Mouse (Mus musculus): ENCODE results near the gene Grk3. TPM values are rescaled to one million over a fixed set of nuclear protein-coding genes. Genes with fewer than 3 reads are reported as not detected.
A peak's percentile ranks its signal among the peaks of the same experiment; 100 is the strongest.

The Grk3 gene
- polyA plus RNA-seq, 1 experiment: 33.9 TPM

GRCm38 (mm10) chr5:112886687-112887491 lies 128.7 kb downstream of the Grk3 start:
- H3K4me1 ChIP-seq (ENCODE audit: control insufficient read depth, insufficient read depth, low read length): no peaks in the 10 kb centered on the region
- no peak overlapping the region for H3K27ac ChIP-seq (ENCODE audit: insufficient read depth, low read depth, low read length)
- no peak overlapping the region for H3K4me3 ChIP-seq (ENCODE audit: insufficient read depth, low read length)
- TF ChIP-seq POLR2A (IDR thresholded peaks at IDR 0.05; ENCODE audit: borderline replicate concordance, low read depth, low read length) (no peak), CTCF (IDR thresholded peaks at IDR 0.05; ENCODE audit: low read depth, low read length) (no peak)

GRCm38 (mm10) chr5:112877391-112878115 lies 138.0 kb downstream of the Grk3 start:
- TF ChIP-seq CTCF (IDR thresholded peaks at IDR 0.05; ENCODE audit: low read depth, low read length) (no peak), POLR2A (IDR thresholded peaks at IDR 0.05; ENCODE audit: borderline replicate concordance, low read depth, low read length) (no peak)
- Histone ChIP-seq H3K27ac (ENCODE audit: insufficient read depth, low read depth, low read length) (no peak overlapping the region), H3K4me1 (ENCODE audit: control insufficient read depth, insufficient read depth, low read length) (no peaks in the 10 kb centered on the region), H3K4me3 (ENCODE audit: insufficient read depth, low read length) (no peak overlapping the region)

GRCm38 (mm10) chr5:112876846-112877390 lies 138.7 kb downstream of the Grk3 start:
- H3K4me3 ChIP-seq (ENCODE audit: insufficient read depth, low read length): no peak overlapping the region
- TF ChIP-seq POLR2A (IDR thresholded peaks at IDR 0.05; ENCODE audit: borderline replicate concordance, low read depth, low read length) (no peak), CTCF (IDR thresholded peaks at IDR 0.05; ENCODE audit: low read depth, low read length) (no peak; the same call in 1 of the 2 replicates)
- no peak overlapping the region for H3K27ac ChIP-seq (ENCODE audit: insufficient read depth, low read depth, low read length)

GRCm38 (mm10) chr5:112872999-112873398 lies 142.6 kb downstream of the Grk3 start:
- Histone ChIP-seq H3K4me3 (ENCODE audit: insufficient read depth, low read length) (no peak overlapping the region), H3K27ac (ENCODE audit: insufficient read depth, low read depth, low read length) (no peak overlapping the region), H3K4me1 (ENCODE audit: control insufficient read depth, insufficient read depth, low read length) (no peaks in the 10 kb centered on the region)
- TF ChIP-seq CTCF (IDR thresholded peaks at IDR 0.05; ENCODE audit: low read depth, low read length) (no peak), POLR2A (IDR thresholded peaks at IDR 0.05; ENCODE audit: borderline replicate concordance, low read depth, low read length) (no peak)

More at GRCm38 (mm10) chr5:112876846-112877390, 138.7 kb downstream of the Grk3 start:
- no peaks in the 10 kb centered on the region for H3K4me1 ChIP-seq (ENCODE audit: control insufficient read depth, insufficient read depth, low read length)

- Histone ChIP-seq H3K27ac (ENCODE audit: insufficient read depth, low read depth, low read length) (no peak overlapping the region), H3K4me3 (ENCODE audit: insufficient read depth, low read length) (no peak overlapping the region), H3K4me1 (ENCODE audit: control insufficient read depth, insufficient read depth, low read length) (no peaks in the 10 kb centered on the region)
- TF ChIP-seq CTCF (IDR thresholded peaks at IDR 0.05; ENCODE audit: low read depth, low read length) (peak; percentile 61), POLR2A (IDR thresholded peaks at IDR 0.05; ENCODE audit: borderline replicate concordance, low read depth, low read length) (no peak)
Observed at GRCm38 (mm10) chr5:112870729-112871128, 144.9 kb downstream of the Grk3 start.

- TF ChIP-seq POLR2A (IDR thresholded peaks at IDR 0.05; ENCODE audit: borderline replicate concordance, low read depth, low read length) (no peak), CTCF (IDR thresholded peaks at IDR 0.05; ENCODE audit: low read depth, low read length) (no peak)
- no peak overlapping the region for H3K4me3 ChIP-seq (ENCODE audit: insufficient read depth, low read length)
- H3K4me1 ChIP-seq (ENCODE audit: control insufficient read depth, insufficient read depth, low read length): no peaks in the 10 kb centered on the region
- no peak overlapping the region for H3K27ac ChIP-seq (ENCODE audit: insufficient read depth, low read depth, low read length)
Observed at GRCm38 (mm10) chr5:112868620-112869019, 147.0 kb downstream of the Grk3 start.

- TF ChIP-seq POLR2A (IDR thresholded peaks at IDR 0.05; ENCODE audit: borderline replicate concordance, low read depth, low read length): no peak
- peak; percentile 52; the same call in 1 of the 2 replicates for TF ChIP-seq CTCF (IDR thresholded peaks at IDR 0.05; ENCODE audit: low read depth, low read length)
- Histone ChIP-seq H3K4me3 (ENCODE audit: insufficient read depth, low read length) (no peak overlapping the region), H3K4me1 (ENCODE audit: control insufficient read depth, insufficient read depth, low read length) (no peaks in the 10 kb centered on the region), H3K27ac (ENCODE audit: insufficient read depth, low read depth, low read length) (no peak overlapping the region)
Observed at GRCm38 (mm10) chr5:112864719-112865367, 150.7 kb downstream of the Grk3 start.

Other genes starting within 250 kb of the Grk3 start
- gene Myo18b, start 119.4 kb downstream of the Grk3 start, polyA plus RNA-seq (2012; ENCODE audit: insufficient read depth, insufficient read length, missing spikeins): not detected in 2 replicates
- gene Crybb2, start 54.3 kb upstream of the Grk3 start, polyA plus RNA-seq (2012; ENCODE audit: insufficient read depth, insufficient read length, missing spikeins): not detected in 2 replicates
- not detected in 2 replicates for gene Crybb3, start 65.8 kb upstream of the Grk3 start, polyA plus RNA-seq (2012; ENCODE audit: insufficient read depth, insufficient read length, missing spikeins)
- gene 2900026A02Rik, start 205.4 kb upstream of the Grk3 start, polyA plus RNA-seq (2012; ENCODE audit: insufficient read depth, insufficient read length, missing spikeins): 5.7 and 5.9 TPM in 2 replicates
- not detected in 2 replicates for gene Tmem211, start 211.1 kb upstream of the Grk3 start, polyA plus RNA-seq (2012; ENCODE audit: insufficient read depth, insufficient read length, missing spikeins)